Mouse (Mus musculus): Measurements from ENCODE around the gene Jmjd1c.

Jmjd1c gene

DNA sequence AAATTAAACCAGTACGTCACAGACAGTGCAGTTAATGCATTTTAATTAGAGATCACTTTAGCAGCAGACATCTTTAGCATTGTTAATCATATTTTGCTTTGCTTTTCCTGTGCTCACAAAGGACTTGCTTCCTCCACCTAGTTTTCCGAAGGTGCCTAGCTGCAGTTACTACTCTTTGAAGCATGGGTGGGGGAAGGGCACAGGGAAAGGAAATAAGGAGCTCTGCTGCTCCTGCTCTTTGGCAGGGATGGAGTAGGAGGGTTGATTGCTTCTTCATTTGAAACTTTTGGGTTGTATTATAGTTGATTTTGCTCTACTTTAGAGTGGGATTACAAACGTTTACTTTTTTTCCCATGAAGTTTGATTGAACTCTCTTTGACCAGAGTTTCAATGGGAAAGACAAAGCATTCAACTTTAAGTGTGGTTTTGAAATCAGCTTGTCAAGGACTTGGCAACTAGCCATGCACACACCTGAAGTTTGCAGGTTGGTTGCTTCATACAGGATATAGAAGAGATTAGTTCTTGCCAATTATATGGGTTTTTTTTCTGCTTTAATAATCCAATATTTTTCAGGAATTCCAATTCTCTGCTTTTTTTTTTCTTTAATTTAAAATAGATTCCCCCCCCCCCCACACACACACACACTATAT, 97.2 kb downstream of the Jmjd1c start:
- DNase-seq (ENCODE audit: low read depth): peak; percentile 45

DNA sequence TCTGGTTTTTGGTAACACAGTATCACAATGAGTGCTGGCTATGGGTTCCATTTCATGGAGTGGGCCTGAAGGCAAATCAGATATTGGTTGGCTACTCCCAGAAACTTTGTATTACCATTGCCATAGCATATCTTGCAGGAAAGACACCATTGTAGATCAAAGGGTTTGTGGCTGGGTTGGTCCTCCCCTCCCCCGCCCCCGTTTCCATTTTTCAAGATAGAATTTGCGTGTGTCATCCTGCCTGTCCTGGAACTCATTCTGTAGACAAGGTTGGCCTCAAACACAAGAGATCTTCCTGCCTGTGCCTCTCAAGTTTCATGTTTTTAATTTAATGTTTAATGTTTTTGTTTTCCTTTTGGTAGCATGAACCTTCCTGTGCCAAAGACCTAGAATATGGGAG, 98.1 kb downstream of the Jmjd1c start:
- DNase-seq (ENCODE audit: low read depth): peak; percentile 64

GRCm38 (mm10) chr10:67195671-67196070, 99.7 kb downstream of the Jmjd1c start:
- DNase-seq (ENCODE audit: low read depth): no peak

GRCm38 (mm10) chr10:67197186-67197585, 101.3 kb downstream of the Jmjd1c start:
- DNase-seq (ENCODE audit: low read depth): no peak

DNA sequence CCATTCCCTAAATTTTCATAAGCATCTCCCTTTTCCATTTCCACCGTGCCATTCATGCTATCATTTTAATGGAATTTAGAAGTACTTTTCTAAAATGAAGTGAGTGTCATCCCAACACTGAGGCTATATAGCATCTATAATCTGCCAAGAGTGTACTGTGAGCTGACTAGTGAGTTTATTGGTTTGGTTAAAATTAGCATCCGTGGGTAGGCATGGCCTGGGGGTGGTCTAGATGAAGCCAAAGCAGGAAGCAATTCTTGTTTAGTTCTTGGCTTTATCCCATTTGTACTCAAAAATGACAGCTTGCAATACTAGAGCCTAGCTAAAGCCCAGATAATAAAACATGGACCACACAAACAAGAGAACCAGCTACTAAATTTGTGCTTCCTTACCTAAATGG, 101.9 kb downstream of the Jmjd1c start:
- DNase-seq (ENCODE audit: low read depth): no peak

DNA sequence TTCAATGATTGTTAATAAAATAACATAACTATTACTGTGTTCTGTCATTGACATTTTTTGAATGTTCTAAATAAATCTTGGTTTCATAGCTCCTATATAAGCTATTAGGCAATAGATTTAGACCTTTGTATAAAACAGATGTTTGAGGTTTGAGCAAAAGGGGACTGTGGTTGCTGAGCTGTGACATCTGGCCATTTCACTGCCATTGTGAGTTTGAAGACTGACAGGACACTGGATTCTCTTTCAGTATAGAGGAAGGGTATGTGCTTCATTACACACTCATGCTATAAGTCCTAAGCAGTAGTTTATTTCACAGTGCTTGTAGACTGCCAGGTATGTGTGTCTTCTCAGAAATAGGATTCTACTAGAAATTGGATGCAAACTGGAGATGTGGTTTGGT, 105.8 kb downstream of the Jmjd1c start:
- no peak for DNase-seq (ENCODE audit: low read depth)

GRCm38 (mm10) chr10:67202470-67202869, 106.5 kb downstream of the Jmjd1c start:
- no peak for DNase-seq (ENCODE audit: low read depth)

DNA sequence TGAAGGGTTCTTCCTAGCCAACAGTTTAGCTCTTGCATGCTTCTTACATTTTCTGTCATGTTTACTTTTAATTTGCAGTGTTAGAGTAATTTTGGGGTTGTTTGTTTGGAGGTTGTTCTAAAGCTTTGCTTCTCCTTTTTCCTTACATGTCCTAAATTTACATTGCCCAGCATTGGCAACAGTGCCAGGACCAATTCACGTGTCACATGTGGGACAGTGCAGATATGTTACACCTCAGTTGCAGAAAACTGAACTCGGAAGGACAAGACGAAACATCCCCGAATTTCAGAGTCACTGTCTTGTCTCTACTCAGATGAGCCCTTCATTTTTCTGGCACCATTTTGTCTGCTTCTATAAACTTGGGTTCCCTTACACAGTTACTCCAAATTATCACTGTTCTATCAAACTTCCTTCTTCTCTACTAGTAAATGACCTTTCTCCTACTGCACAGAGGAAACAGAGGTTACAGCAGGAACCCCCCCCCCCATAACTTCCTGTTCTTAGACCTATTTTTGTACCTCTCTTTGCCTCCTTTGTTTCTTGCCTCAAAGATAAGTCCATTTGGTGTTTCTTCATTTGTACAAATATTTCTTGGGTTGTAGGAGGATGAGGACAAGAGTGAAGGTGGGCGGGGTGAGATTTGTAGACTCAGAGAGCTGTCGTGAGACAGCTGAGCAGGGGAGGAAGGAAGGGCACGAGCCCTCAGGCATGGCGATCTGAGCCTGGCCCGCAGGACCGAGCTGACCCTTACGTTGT, 108.9 kb downstream of the Jmjd1c start:
- DNase-seq (ENCODE audit: low read depth): peak; percentile 68

GRCm38 (mm10) chr10:67207931-67208330, 112.0 kb downstream of the Jmjd1c start:
- no peak for DNase-seq (ENCODE audit: low read depth)

- DNase-seq (ENCODE audit: low read depth): peak; percentile 39
These were observed 114.2 kb downstream of the Jmjd1c start for GRCm38 (mm10) chr10:67209916-67210675.

GRCm38 (mm10) chr10:67212031-67212430, 116.1 kb downstream of the Jmjd1c start:
- DNase-seq (ENCODE audit: low read depth): no peak

GRCm38 (mm10) chr10:67213720-67214119, 117.8 kb downstream of the Jmjd1c start:
- no peak for DNase-seq (ENCODE audit: low read depth)

GRCm38 (mm10) chr10:67215133-67215532, 119.2 kb downstream of the Jmjd1c start:
- no peak for DNase-seq (ENCODE audit: low read depth)

DNA sequence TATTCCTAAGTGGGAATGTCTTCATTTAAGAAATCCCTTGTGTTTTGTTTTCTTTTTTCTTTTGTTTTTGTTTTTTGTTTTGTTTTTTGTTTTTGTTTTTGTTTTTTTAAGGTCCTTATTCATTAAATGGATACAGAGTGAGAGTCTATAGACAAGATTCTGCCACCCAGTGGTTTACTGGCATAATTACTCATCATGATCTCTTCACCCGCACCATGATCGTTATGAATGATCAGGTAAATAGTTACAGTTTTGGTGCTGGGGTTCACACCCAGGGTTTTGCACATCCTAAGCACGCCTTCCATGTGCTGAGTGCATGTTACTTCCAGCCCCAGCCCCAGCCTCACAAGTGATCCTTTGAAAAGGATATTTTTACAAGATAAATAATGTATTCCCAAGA, 120.9 kb downstream of the Jmjd1c start:
- DNase-seq (ENCODE audit: low read depth): peak; percentile 51

DNA sequence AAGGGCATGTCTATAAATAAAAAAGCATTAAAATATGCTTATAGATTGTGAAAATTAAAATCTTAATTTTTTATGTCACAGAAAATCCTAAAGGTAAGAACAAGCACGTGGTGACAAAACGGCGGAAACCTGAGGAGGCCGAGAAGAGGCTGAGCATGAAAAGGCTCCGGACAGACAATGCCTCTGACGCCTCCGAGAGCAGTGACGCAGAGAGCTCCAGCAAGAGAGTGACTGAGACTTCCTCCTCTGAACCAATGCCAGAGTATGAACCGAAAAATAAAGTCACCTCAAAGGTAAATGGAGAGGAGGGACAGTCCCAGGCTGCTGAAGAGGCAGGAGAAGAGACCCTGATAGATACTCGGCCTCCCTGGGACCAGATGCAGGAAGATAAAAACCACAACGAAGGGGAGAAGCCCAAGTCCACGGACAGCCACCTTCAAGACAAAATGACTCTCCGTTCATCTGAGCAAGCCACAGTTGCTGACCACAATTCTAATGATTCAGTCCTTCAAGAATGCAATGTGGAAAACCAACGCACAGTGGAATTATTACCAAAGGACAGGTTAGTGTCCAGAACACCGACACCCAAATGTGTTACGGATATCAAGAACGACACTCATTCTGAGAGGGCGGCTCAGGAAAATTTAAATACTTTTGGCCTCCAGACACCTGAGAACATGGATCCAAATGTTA, 123.1 kb downstream of the Jmjd1c start:
- no peak for DNase-seq (ENCODE audit: low read depth)

DNA sequence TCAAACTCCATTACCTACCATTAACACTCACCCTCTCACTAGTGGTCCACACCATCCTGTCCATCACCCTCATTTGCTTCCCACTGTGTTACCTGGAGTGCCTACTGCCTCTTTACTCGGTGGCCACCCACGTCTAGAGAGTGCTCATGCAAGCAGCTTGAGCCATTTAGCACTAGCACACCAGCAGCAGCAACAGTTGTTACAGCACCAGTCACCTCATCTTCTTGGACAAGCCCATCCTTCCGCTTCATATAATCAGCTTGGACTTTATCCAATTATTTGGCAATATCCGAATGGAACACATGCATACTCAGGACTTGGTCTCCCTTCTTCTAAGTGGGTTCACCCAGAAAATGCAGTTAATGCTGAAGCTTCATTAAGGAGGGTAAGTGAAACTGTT, 124.3 kb downstream of the Jmjd1c start:
- no peak for DNase-seq (ENCODE audit: low read depth)

- DNase-seq (ENCODE audit: low read depth): no peak
These were observed 125.4 kb downstream of the Jmjd1c start for GRCm38 (mm10) chr10:67221284-67221683.

- no peak for DNase-seq (ENCODE audit: low read depth)
These were observed 128.0 kb downstream of the Jmjd1c start for GRCm38 (mm10) chr10:67223942-67224341.

DNA sequence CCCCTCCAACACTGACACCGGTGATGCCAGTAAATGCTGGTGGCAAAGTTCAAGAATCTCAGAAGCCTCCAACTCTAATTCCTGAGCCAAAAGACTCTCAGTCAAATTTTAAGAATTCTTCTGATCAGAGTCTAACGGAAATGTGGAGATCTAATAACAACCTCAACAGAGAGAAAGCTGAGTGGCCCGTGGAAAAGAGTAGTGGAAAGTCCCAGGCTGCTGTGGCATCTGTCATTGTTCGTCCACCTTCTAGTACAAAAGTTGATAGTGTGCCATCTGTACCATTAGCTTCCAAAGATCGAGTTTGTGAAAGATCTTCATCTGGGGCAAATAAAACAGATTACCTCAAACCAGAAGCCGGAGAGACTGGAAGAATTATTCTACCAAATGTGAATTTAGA, 129.6 kb downstream of the Jmjd1c start:
- DNase-seq (ENCODE audit: low read depth): no peak

DNA sequence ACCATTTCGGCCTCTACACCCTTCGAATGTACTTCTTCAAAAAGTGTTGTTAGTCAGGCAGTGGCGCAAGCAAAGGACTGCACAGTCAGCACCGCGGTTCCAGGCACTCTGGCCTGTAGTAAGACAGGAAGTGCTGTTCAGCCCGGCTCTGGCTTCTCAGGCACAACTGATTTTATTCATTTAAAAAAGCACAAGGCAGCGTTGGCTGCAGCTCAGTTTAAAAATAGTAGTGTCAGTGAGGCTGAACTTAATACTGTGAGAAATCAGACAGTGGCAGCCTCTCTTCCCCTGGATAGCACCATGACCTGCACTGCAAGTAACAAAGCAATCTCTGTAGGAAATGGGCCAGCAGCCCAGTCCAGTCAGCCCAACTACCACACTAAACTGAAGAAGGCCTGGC, 130.2 kb downstream of the Jmjd1c start:
- DNase-seq (ENCODE audit: low read depth): no peak

- DNase-seq (ENCODE audit: low read depth): no peak
These were observed 130.6 kb downstream of the Jmjd1c start for GRCm38 (mm10) chr10:67226543-67226942.

GRCm38 (mm10) chr10:67230439-67230838, 134.5 kb downstream of the Jmjd1c start:
- no peak for DNase-seq (ENCODE audit: low read depth)

All from naive thymus-derived CD4-positive, alpha-beta T cell, adult 2 months (primary cell).